Mouse (Mus musculus): ENCODE measurements at regions not wholly inside any gene's neighbourhood (a gene's known extent, or its start where the extent isn't known, plus 50 kb on each side); places are given as distances from the start of the nearest gene placed in this dataset.

DNA sequence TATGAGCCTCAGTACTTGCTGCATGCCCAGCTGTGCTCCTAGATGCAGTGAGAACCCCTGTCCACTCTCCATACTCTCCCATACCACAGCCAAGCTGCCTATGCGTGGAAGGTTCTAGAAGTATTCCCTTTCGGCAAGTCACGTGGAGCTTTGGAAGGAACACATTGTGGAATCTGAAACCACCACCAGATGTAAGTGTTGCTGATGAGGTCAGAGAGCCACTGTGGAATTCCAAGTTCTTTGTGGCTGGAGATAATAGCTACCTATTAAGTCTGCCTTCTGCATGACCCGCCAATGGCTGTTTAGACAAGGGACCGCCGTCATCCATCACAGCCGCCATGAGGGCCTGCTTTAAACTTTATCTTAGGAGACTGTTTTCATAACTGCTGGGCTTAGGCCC, 84.7 kb upstream of the Errfi1 start:
- DNase-seq (ENCODE audit: low spot score): no peak

DNA sequence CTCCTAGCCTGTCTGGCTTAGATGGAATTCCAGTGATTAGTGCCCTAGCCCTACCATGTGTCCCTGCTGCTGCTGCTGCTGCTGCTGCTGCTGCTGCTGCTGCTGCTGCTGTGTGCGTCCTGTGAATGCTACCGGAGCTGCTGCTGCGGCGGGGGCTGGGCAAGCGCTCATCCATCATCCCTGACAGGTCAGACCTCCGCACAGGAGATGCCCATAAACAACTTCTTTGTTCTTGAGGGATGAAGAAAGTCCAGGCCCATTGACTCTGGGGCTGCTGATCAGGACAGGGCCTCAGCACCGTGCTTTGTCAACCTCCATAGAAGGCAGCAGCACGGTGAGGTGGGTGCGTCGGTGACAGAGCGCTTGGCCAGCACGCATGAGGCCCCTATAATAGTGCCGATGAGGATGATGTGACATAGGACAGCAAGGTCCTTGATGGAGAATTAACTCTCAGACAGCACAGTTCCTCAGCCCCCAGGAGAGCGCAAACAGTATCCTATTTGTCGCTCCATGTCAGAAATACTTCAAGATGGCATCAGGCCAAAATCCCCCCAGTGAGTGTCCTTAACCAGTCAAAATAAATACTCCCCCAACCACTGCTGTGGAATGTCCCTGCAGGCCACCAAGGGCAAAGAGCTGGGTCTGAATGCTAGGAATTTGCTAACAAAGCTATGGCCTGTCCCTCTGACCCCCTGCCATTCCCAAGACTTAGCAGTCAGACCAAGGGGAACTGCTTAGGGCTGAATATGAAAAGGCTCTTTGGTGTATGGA, 95.1 kb upstream of the Errfi1 start:
- DNase-seq (ENCODE audit: low spot score): no peak

DNA sequence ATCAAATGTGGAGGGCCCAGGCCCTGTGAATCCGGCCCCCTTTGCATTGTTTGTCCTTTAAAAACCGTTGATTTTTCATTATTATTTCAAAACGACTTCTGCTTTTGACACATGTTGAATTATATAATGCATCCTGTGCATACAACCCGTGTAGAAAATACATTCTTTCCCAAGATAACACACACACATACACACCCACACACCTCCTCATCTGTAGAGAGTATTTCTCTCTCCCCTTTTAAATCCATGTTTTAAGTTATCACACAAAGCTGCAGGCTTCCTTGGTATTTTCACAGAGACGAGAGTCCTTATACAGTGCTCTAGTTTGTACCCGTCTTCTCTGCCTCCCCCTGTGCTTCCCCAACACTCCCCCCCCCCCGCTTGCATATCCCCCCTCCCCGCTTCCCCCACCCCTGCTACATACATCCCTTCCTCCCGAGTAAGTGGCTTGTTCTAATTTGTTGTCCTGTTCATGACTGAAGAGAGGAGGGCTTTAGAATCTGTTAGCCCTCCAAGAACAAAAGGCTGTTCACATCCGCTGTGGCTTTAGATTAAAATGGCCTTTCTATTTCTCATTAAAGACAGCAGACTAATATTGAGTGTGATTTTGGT, 95.8 kb upstream of the Errfi1 start:
- DNase-seq (ENCODE audit: low spot score): no peak

DNA sequence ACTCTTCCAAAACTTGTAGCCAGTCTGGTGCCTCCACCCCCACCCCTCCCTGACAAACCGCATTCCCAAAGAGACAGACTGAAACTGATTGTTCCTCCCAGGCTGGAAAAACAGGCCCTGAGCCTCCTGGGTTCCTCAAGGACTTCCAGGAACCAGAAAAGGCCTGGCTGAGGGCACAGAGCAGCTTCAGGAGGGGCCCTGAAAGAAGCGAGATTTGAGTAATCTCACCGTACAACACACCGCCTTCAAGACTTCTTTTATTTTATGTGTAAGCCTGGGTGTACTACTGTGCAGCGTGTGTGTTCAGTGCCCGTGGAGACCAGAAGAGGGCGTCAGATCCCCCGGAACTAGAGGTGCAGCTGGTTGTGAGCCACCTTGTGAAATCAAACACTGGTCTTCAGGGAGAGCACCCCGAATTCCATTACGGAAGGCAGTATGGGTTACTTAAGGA, 96.4 kb upstream of the Errfi1 start:
- peak; percentile 53 for DNase-seq (ENCODE audit: low spot score)

DNA sequence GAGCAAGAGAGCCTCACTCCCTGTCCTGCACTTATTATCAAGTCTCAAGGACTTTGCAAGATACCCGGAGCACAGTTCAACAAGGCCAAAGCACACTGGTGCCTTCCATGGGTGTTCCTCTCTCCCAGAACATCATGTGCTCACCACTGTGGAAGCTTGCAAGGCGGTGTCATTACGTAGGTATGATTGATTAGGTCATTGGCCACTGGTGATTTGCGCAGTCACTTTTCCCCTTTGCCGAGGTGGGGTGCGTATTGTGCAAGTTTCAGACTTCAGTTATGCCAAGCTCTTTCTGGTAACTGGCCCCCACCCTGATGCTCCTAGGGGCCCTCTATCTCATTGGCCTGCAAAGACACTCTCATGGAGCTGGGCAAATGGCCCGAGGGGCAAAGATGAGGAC, 98.3 kb upstream of the Errfi1 start:
- DNase-seq (ENCODE audit: low spot score): no peak

DNA sequence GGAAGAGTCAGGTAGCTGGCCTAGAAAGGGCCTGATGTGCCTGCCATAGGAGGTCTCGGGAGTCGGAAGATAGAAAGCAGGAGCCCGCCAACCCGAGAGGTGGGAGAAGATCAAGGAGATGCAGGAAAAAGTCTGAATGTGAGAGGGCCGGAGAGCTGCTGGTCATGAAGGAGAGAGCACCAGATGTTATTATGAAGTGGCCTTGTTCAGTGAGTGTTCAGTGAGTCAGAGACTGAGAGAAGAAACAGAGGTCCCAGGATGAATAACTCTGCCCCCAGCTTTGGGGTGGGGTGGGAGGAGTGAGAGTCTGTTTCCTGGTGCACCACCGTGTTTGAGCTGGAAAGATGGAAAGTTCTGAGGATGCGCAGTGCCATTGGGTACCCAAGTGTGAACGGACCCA, 100.2 kb upstream of the Slc45a1 start:
- no peak for DNase-seq (ENCODE audit: low spot score)

DNA sequence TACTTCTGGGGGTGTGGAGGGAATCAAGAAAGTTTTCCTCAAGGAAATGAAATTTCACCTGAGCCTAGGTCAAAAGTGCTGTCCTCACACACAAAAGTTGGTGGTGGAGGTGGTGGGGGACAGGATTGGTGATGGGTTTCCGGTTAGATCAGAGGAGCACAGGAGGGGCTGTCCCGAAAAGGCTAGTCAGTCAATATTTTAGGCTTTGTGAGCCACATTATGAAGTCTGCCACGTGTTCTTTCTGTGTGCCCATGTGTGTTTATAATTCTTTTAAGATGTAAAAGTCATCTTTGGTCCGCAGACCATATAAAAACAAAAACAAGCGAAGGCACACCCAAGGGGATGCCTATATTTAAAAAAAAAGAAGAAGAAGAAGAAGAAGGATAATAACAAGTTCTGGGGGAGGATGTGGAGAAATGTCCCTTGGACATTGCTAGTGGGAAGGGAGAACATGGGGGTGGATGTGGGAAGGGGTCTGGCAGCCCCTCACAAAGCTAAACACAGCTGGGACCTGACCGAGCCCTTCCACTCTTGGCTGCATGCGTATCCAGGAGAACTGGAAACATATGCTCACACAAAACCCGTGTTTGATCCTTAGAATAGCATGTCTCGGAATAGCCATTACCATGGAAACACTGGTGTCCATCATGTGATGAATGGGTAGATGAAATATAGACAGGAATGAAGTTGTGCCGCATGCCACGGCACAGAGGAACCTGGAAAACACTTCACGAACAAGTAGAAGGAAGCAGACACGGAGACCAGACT, 98.7 kb upstream of the Slc45a1 start:
- no peak for DNase-seq (ENCODE audit: low spot score)

DNA sequence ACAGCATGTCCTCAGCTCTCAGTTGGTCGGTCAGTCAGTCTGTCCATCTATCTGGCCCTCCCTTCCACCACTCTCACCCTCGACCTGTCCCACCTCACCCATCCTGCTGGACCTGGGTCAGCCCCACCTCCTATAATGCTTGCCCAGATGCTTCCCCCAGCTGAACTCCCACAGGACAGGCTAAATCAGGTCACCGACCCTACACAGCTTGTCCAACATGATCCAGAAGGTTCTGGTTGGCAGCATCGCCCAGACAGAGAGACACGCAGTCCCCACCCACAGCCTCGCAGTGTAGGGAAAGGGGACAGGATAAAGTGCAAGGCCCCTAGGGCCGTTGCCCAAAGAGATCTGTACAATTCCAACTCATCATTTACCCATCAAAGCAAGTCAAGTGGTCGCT, 97.1 kb upstream of the Slc45a1 start:
- no peak for DNase-seq (ENCODE audit: low spot score)

DNA sequence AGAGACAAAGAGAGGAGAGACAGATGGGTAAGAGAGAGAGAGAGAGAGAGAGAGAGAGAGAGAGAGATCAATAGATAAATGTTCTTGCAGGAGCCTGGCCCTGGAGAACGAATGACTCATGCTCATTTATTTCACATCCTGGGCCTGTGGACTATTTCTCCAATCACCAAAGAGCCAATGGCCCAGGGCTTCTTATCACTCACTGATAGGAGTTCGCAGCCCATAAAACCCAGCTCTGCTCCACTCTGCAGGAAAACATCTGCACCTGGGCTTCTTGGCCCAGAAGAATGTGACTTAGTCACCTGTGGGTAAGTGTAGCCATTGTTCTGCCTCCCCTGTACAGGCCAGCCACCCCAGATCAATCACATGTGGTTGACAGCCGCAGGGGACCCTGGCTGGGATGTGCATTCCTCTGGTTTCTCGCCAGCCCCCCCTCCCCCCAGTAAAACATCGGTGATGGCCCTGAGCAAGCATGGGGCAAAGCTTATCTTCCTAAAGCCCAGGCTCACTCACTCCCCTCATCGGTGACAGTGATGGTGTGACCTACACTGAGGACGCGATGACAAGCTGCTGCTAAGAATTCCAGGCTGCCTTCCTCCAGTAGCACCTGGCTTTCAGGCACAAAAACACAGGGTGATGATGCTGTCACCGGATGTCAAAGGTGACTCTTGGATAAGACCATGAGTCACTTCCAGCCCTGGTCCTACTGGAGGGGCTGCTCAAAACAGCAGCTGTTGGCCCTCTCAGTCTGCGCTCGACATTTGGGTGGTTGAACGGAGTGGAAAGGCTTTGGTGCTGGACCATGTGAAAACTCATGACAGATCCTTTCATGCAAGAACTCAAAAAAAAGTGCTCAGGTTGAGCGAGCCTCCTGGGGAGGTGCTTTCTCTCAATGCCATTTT, 96.4 kb upstream of the Slc45a1 start:
- no peak for DNase-seq (ENCODE audit: low spot score)

DNA sequence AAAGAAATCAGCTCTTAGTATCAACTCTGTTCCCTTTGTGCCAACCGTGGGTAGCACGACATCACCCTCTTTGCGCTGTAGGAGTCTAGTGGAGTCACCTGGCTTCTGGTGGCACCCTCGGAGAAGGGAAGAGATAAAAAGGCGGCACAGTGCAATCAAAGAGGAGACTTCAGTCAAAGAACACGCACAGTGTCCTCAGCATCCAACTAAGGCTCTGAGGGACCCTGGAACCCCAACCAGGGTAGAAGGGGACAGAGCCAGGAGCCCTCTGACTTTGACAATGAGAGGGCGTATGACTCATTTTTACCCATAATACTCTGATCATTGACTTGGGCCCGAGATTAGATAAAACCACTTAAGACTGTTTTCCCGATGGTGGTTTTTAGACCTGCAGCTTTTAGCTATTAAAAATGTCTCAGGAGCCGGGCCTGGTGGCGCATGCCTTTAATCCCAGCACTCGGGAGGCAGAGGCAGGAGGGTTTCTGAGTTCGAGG, 94.5 kb upstream of the Slc45a1 start:
- DNase-seq (ENCODE audit: low spot score): no peak

DNA sequence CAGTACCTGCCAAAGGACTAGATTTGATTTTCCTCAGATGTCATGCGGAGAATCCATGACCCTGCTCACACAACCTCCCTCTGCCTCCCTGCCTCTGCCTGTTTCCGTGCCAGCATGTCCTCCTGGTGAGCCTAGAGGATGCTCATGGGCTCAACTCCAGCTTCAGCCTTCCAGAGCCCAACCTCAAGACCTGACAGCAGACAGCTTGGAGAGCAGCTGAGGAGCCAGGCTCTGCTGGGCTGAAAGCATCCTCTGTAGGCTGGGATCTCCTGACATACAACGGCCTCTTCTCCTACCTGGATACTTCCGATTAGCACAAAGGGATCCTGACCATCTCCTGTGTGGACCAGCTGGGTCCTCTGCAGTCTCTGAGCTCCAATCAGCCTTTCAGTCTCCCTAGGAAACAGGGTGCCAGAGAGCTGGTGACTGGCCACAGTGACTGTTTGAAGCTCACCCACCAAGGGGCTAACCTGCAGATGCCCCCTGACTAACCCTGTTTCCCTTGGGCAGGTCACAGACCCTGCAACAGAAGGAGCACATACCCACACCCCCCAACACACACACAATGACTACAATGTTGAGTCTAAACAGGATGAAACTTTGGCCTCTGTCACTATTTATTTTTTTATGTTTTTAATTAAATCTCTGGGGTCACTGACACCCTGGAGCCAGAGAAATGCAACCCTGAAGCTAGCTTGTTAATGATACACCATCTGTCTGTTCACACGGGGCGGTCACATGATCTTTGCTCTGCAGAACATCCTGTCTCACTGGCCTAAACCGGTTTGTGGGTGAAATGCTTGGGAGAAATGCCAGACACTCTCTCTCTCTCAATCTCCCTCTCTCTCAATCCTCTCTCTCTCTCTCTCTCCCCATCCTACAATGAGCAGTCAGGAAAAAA, 93.8 kb upstream of the Slc45a1 start:
- DNase-seq (ENCODE audit: low spot score): no peak

DNA sequence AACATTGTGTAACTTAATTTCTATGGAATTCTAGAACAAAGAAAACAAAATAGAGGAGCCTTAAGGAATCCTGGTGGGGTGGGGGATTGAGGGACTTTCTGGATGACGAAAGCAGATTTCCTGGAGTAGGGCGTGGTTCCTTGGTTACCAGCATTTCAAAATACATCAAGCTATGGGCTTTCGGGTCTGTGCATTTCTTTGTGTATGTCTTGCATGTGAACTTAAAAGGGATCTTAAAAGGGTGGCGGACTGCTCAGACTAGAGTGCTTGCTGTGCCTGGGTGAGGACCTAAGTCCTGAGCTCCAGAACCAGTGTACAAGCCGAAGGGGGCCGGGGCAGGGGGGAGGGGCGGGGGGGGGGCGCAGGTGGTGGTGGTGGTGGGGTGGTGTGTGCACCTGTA, 91.5 kb upstream of the Slc45a1 start:
- no peak for DNase-seq (ENCODE audit: low spot score)

DNA sequence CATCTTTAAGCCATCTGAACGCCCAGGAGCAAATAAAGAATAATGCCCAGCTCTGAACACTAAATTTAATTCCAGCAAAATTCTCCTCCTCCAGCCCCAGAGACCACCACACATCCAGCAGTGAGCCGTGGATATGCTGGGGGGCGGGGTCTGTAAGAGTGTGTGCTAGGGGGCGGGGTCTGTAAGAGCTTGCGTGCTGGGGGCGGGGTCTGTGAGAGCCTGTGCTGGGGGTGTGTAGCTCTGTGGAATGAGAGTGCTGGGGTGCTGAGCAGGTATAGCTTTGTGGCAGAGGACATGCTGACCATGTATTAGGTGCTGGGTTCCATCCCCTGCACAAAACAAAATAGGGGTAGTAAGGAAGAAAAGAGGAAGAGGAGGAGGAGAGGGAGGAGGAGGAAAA, 91.1 kb upstream of the Slc45a1 start:
- DNase-seq (ENCODE audit: low spot score): peak; percentile 50

DNA sequence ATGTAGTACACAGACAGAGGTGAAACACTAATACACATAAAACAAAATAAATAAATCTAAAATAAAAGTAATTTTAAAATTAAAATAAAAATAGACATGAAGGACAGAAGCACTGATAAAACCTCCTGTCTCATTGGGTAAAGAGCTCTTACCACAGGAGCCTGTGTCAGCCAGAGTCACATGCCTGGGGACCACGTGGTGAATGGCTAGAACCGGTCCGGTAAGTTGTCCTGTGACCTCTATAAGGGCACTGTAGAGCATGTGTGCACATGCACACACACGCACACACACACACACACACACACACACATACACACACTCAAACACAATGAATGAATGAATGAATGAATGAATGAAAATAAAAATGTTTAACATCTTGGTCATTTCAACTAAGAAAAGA, 89.8 kb upstream of the Slc45a1 start:
- peak; percentile 61 for DNase-seq (ENCODE audit: low spot score)

DNA sequence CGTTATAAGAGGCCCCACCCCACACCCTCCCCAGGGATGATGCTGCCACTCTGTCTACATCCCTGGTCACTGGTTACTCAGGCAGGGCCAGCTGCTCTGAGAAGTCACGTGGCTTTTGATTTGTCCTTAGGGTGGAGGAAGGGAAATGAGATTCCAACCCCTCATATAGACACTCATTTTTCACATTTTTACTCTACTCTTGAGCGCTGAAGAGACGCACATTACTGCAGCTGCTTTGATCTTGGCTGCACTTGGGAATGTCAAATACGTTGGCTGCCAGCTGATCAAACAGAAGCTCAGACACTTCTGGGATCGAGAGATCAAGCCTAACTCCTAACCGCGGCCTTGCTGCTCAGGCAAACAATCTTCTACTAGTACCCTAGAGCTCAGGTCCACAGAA, 88.2 kb upstream of the Slc45a1 start:
- DNase-seq (ENCODE audit: low spot score): peak; percentile 82

DNA sequence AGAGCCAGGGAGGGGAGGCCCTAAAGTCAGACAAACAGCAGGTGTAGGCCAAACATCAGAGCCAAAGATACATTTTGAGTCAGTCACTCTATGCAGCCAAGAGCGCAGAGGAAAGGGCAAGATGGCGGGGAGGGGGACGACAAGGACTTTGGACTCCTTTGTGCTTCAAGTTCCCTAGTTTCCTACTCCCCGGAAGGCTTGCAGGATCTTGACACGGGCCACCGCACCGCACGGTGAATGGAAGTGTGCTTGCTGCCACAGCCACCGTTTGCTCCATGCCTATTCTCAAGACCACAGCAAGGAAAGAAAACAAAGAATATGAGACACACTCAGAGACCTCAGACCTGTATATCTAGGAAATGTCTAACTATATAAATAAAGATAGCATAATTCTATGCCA, 86.8 kb upstream of the Slc45a1 start:
- no peak for DNase-seq (ENCODE audit: low spot score)

DNA sequence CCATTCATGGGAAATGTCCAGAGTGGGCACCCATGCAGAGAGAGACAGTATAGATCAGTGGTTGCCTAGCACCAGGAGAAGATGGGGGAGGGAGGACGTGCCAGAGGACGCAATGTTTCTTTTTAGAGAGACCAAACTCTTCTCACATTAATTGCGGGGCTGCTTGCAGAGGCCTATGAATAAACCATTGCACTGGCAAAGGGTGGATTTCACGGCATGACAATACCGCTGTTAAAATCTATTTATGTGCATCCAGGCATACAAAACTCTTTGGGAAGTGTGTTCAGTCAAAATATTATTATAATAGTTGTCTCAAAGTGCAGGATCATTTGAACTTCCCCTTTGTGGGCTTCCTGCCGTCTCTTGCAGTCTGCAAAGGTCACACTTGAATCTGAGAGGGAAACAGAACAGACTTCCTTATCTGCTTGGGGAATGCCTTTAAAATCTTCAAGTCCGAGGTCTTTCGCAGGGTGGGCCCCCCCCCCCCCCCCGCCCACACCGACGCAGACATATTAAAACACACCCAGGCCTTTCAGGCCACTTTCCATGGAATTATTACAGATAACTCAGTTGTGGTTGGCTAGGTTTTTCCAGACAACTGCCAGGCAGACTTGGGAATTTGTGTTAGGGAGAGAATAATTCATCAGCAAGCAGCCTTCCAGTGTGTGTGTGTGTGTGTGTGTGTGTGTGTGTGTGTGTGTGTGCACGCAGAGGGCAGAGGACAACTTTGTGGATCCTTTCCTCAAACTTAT, 78.3 kb upstream of the Slc45a1 start:
- DNase-seq (ENCODE audit: low spot score): no peak

DNA sequence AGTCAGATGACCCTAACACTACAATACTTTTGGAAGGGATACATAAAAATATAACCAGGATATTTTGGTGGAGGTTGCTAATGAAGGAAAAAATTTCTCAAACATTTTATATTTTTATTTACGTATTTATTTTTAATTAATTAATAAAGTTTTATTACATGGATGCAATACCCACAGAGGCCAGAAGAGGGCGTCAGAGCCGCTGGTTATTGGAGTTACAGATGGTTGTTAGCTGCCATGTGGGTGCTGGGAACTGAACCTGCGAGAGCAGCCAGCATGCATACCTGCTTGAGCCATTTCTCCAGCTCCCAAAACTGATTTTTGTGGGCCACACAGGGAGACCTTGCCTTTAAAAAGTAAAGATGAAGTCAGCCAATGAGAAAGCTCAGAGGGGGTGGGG, 74.6 kb upstream of the Slc45a1 start:
- DNase-seq (ENCODE audit: low spot score): no peak

DNA sequence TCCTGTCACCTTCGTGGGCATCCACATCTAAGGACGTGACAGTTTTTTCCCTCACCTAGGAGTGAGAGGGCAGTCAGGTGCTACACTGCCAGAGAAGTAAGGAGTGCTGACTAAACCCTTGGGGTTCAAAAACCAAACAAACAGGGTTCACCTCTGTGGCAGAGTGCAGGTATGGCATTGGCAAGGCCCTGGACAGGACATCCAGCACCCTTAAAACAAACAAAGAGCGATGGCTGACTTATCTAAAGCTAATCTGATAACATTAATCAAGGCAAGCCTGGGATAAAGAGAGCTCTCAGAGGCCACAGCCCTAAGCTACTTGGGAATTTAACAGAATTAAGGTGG, 74.1 kb upstream of the Slc45a1 start:
- no peak for DNase-seq (ENCODE audit: low spot score)

DNA sequence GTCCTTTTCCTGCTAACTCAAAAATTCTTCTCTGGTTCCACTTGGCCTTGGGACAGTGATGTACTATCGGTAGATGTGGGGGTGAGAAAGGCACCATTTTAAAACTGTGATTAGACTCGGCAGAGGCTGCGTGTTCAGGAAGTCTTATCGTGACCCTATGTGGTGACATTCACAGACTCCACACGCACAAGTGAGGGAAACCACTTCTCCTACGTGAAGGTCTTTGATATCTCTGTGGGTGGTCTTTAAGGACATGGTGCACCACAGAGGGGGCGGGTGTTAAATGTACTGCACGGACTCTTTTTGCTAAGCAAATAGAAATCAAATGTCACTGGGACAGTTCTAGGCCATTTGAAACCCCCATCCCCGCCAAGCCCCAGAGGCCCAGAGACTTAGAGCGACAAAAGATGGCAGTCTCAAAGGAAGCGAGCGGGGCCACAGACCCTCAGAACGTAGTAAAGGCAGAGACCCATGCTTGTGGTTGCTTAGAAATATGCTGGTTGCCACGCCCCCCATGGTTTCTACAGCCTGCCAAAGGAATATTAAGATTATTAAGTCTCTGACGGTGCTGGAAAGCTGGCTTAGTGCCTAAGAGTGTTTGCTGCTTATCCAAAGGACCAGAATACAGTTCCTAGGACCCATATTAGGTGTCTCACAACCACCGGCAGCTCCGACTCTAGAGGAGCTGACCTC, 73.6 kb upstream of the Slc45a1 start:
- no peak for DNase-seq (ENCODE audit: low spot score)
